In genomic region chr2:22749761-22750160, GRCm38 (mm10) we compare ENCODE assay signal across 19 mouse cellular contexts.
"Had no signal": no experiment of that assay in that cellular context is flagged by ENCODE, and none has a peak within 500 bp of the region (broad histone marks: within the 10 kb centered on the region; RNA-seq: fewer than 3 reads in every experiment).

No protein-coding gene starts in this region.

- H3K9ac ChIP-seq: limb, embryonic 12.5 days; limb, embryonic 15.5 days; liver, embryonic 14.5 days; liver, postnatal 0 days; lung, embryonic 14.5 days; midbrain, embryonic 13.5 days; stomach, embryonic 15.5 days had no signal

- H3K27ac ChIP-seq: limb, embryonic 12.5 days; limb, embryonic 15.5 days; liver, embryonic 14.5 days; midbrain, embryonic 13.5 days; stomach, embryonic 15.5 days had no signal

- DNase-seq: kidney, adult 18-20 months; kidney, adult 9 months; kidney, postnatal 14 days; kidney, postnatal 4 days; left cerebral cortex, postnatal 4 days; liver, postnatal 0 days; lung, embryonic 14.5 days; right cerebral cortex, adult 18-20 months; right cerebral cortex, postnatal 14 days; right cerebral cortex, postnatal 4 days; thymus, postnatal 36 days had no signal

- H3K4me3 ChIP-seq: limb, embryonic 12.5 days; limb, embryonic 15.5 days; midbrain, embryonic 13.5 days; stomach, embryonic 15.5 days had no signal

- H3K27me3 ChIP-seq: stomach, embryonic 15.5 days had no signal

- ATAC-seq: liver, postnatal 0 days; lung, postnatal 0 days; midbrain, embryonic 13.5 days; midbrain, embryonic 16.5 days had no signal

- H3K36me3 ChIP-seq: limb, embryonic 12.5 days; limb, embryonic 15.5 days; midbrain, embryonic 13.5 days; stomach, embryonic 15.5 days had no signal

- H3K4me2 ChIP-seq: limb, embryonic 12.5 days; limb, embryonic 15.5 days; liver, embryonic 11.5 days; lung, embryonic 14.5 days; midbrain, embryonic 13.5 days; stomach, embryonic 15.5 days had no signal

- H3K4me1 ChIP-seq: limb, embryonic 12.5 days; limb, embryonic 15.5 days; midbrain, embryonic 13.5 days; stomach, embryonic 15.5 days had no signal

- H3K9me3 ChIP-seq: limb, embryonic 12.5 days; limb, embryonic 15.5 days; midbrain, embryonic 13.5 days; stomach, embryonic 15.5 days had no signal
